Comparison of ENCODE assay signal across 8 mouse cellular contexts in the genomic region with DNA sequence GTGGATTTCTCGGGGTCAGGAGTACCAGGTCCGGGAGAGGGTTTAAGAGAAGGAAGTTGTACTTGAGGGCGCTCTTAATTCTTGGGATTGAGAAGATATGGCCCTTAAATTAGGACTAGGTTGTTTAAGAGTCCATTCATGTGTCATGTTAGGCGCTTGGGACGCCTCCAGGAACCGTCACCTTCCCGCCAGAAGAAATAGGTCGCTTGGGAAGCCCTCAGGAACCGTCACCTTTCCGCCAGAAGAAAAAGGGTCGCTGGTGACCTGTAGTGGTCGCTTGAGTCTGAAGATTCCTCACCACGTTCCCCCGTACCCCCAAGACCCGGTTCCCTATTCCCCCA. TPM values are rescaled to one million over a fixed set of nuclear protein-coding genes. Genes with fewer than 3 reads are reported as not detected.
DNase-seq lines count a peak whose midpoint lies in the region; ATAC-seq and TF ChIP-seq lines count a peak whose summit lies in the region.

No protein-coding gene starts in this region.

- peak overlapping the region; percentile 65 for H3K4me3 ChIP-seq in C2C12 (ENCODE audit: insufficient read depth, poor library complexity, severe bottlenecking)
- peak overlapping the region; percentile 97 for H3K4me3 ChIP-seq in embryonic facial prominence, embryonic 11.5 days (ENCODE audit: low read depth, low read length)
- peak overlapping the region; percentile 58 for H3K4me3 ChIP-seq in hindbrain, embryonic 15.5 days
- H3K4me3 ChIP-seq in lung, postnatal 0 days (ENCODE audit: low read depth, low read length) = peak overlapping the region; percentile 100
- peak overlapping the region; percentile 94 for H3K4me3 ChIP-seq in stomach, postnatal 0 days (ENCODE audit: low read depth, low read length)

- peaks cover 37% of the 10 kb centered on the region for H3K79me3 ChIP-seq in C2C12 (ENCODE audit: low read depth)

- peak overlapping the region; percentile 66 for H3K4me2 ChIP-seq in embryonic facial prominence, embryonic 11.5 days (ENCODE audit: low read depth, low read length)
- H3K4me2 ChIP-seq in hindbrain, embryonic 15.5 days = peak overlapping the region; percentile 86
- peak overlapping the region; percentile 78 for H3K4me2 ChIP-seq in lung, postnatal 0 days (replicated peaks; ENCODE audit: low read depth, low read length)
- peak overlapping the region; percentile 72 for H3K4me2 ChIP-seq in stomach, postnatal 0 days (replicated peaks; ENCODE audit: low read depth)

- no peaks in the 10 kb centered on the region for H3K4me1 ChIP-seq in embryonic facial prominence, embryonic 11.5 days (ENCODE audit: control insufficient read depth, insufficient read depth, low read length)
- H3K4me1 ChIP-seq in hindbrain, embryonic 15.5 days (replicated peaks) = peaks cover 43% of the 10 kb centered on the region
- peaks cover 19% of the 10 kb centered on the region; the same call in 1 of the 2 replicates for H3K4me1 ChIP-seq in lung, postnatal 0 days (ENCODE audit: insufficient read depth, low read depth, low read length)
- no peaks in the 10 kb centered on the region; the same call in 1 of the 2 replicates for H3K4me1 ChIP-seq in stomach, postnatal 0 days (replicated peaks; ENCODE audit: control insufficient read depth, insufficient read depth)

- no peak for TF ChIP-seq EP300 in lung, postnatal 0 days (IDR thresholded peaks at IDR 0.05)
- TF ChIP-seq EP300 in stomach, postnatal 0 days (optimal IDR thresholded peaks at IDR 0.05) = no peak

- H3K79me2 ChIP-seq in C2C12 (ENCODE audit: control insufficient read depth, insufficient read depth) = peaks cover 81% of the 10 kb centered on the region

- ATAC-seq in embryonic facial prominence, embryonic 11.5 days (replicated peaks; ENCODE audit: insufficient number of reproducible peaks, low FRiP score, low TSS enrichment, low read depth) = no peak
- ATAC-seq in hindbrain, embryonic 15.5 days (ENCODE audit: low FRiP score, low read depth) = no peak
- no peak for ATAC-seq in lung, postnatal 0 days
- no peak for ATAC-seq in stomach, postnatal 0 days (ENCODE audit: low FRiP score, low TSS enrichment)

- peak overlapping the region; percentile 81 for H3K9ac ChIP-seq in embryonic facial prominence, embryonic 11.5 days (replicated peaks; ENCODE audit: low read length)
- H3K9ac ChIP-seq in hindbrain, embryonic 15.5 days = peak overlapping the region; percentile 91
- H3K9ac ChIP-seq in lung, postnatal 0 days (replicated peaks; ENCODE audit: low read depth) = peak overlapping the region; percentile 97
- H3K9ac ChIP-seq in stomach, postnatal 0 days (ENCODE audit: low read length) = peak overlapping the region; percentile 74

- WGBS in embryonic facial prominence, embryonic 11.5 days = 0% methylated on average over 15 of the region's 15 CpGs
- WGBS in hindbrain, embryonic 15.5 days = under 1% methylated on average over 15 of the region's 15 CpGs
- WGBS in lung, postnatal 0 days = under 1% methylated on average over 15 of the region's 15 CpGs
- 0% methylated on average over 15 of the region's 15 CpGs for WGBS in stomach, postnatal 0 days

- peak overlapping the region; percentile 89 for H3ac ChIP-seq in C2C12 (ENCODE audit: control insufficient read depth, insufficient read length, low read depth)

- H3K36me3 ChIP-seq in C2C12 (ENCODE audit: control insufficient read depth, insufficient read depth) = peaks cover 5% of the 10 kb centered on the region
- no peaks in the 10 kb centered on the region for H3K36me3 ChIP-seq in embryonic facial prominence, embryonic 11.5 days (replicated peaks; ENCODE audit: control insufficient read depth, insufficient read depth, low read depth, low read length)
- H3K36me3 ChIP-seq in hindbrain, embryonic 15.5 days = 0 out of 2 replicates have a peak, but pooled peaks cover 1% of the 10 kb centered on the region
- H3K36me3 ChIP-seq in lung, postnatal 0 days (ENCODE audit: insufficient read depth, low read length) = no peaks in the 10 kb centered on the region
- H3K36me3 ChIP-seq in stomach, postnatal 0 days (ENCODE audit: control insufficient read depth, insufficient read depth, low read length) = no peaks in the 10 kb centered on the region

- no peaks in the 10 kb centered on the region for H3K9me3 ChIP-seq in embryonic facial prominence, embryonic 11.5 days (replicated peaks; ENCODE audit: control insufficient read depth, low read length)
- H3K9me3 ChIP-seq in hindbrain, embryonic 15.5 days = no peaks in the 10 kb centered on the region
- H3K9me3 ChIP-seq in lung, postnatal 0 days (ENCODE audit: low read length) = no peaks in the 10 kb centered on the region
- no peaks in the 10 kb centered on the region for H3K9me3 ChIP-seq in stomach, postnatal 0 days (ENCODE audit: control insufficient read depth, low read length)

- H3K27me3 ChIP-seq in C2C12 (ENCODE audit: control insufficient read depth, insufficient read depth, insufficient read length) = no peaks in the 10 kb centered on the region
- no peaks in the 10 kb centered on the region for H3K27me3 ChIP-seq in embryonic facial prominence, embryonic 11.5 days (ENCODE audit: control insufficient read depth, insufficient read depth, low read length)
- H3K27me3 ChIP-seq in hindbrain, embryonic 15.5 days = no peaks in the 10 kb centered on the region
- no peaks in the 10 kb centered on the region for H3K27me3 ChIP-seq in lung, postnatal 0 days (replicated peaks; ENCODE audit: insufficient read depth, low read length)
- H3K27me3 ChIP-seq in stomach, postnatal 0 days (ENCODE audit: control insufficient read depth, insufficient read depth, low read length) = no peaks in the 10 kb centered on the region

- peak overlapping the region; percentile 98 for H3K27ac ChIP-seq in embryonic facial prominence, embryonic 11.5 days (replicated peaks; ENCODE audit: low read depth, low read length)
- peak overlapping the region; percentile 99 for H3K27ac ChIP-seq in hindbrain, embryonic 15.5 days (replicated peaks)
- H3K27ac ChIP-seq in lung, postnatal 0 days (ENCODE audit: low read length) = peak overlapping the region; percentile 95
- peak overlapping the region; percentile 93 for H3K27ac ChIP-seq in stomach, postnatal 0 days (replicated peaks)

- TF ChIP-seq CTCF in C2C12 (IDR thresholded peaks at IDR 0.05; ENCODE audit: control insufficient read depth, insufficient read depth, insufficient read length) = no peak
- no peak for TF ChIP-seq CTCF in lung, postnatal 0 days (IDR thresholded peaks at IDR 0.05)
- no peak for TF ChIP-seq CTCF in stomach, postnatal 0 days (IDR thresholded peaks at IDR 0.05; ENCODE audit: low read depth)

- peak; percentile 55 for DNase-seq in cerebellum, adult 11-12 months
- DNase-seq in cerebellum, adult 9-10 months = no peak
- DNase-seq in embryonic facial prominence, embryonic 11.5 days (ENCODE audit: low spot score) = peak; percentile 15
- peak; percentile 44 for DNase-seq in lung, postnatal 0 days (ENCODE audit: low spot score)
- peak; percentile 23 for DNase-seq in stomach, postnatal 0 days (ENCODE audit: low spot score)
- no peak for DNase-seq in spleen, postnatal 10 days (ENCODE audit: low spot score in 2 of 2)

TF ChIP-seq in C2C12, 6 proteins besides CTCF, POLR2A, EP300 and RAD21:
- TF ChIP-seq CEBPB (IDR thresholded peaks at IDR 0.05; ENCODE audit: low read depth) = no peak

RNA-seq across cellular contexts. Expression of a gene that starts 0.5 kb away (rescaled TPM):
- polyA plus RNA-seq in C2C12 (2012; fragmentation: generic; extraction: Trizol) = 51.1 TPM
- 120 and 130 TPM in 2 replicates for polyA plus RNA-seq in embryonic facial prominence, embryonic 11.5 days (2014; fragmentation: Nextera tagmentation; extraction: Ambion mirVana)
- polyA plus RNA-seq in hindbrain, embryonic 15.5 days (2015; fragmentation: Nextera tagmentation; extraction: Ambion mirVana) = 67.3 and 71.5 TPM in 2 replicates
- polyA plus RNA-seq in lung, postnatal 0 days (2015; fragmentation: Nextera tagmentation; extraction: Ambion mirVana) = 93.1 and 97.5 TPM in 2 replicates
- 64.0 and 66.7 TPM in 2 replicates for polyA plus RNA-seq in stomach, postnatal 0 days (2015; fragmentation: Nextera tagmentation; extraction: Ambion mirVana)

RNA-seq across cellular contexts. Expression of a gene that starts 1.5 kb away (rescaled TPM):
- 29.1 TPM for polyA plus RNA-seq in C2C12 (2012; fragmentation: generic; extraction: Trizol)
- 253 and 305 TPM in 2 replicates for polyA plus RNA-seq in embryonic facial prominence, embryonic 11.5 days (2014; fragmentation: Nextera tagmentation; extraction: Ambion mirVana)
- 146 and 156 TPM in 2 replicates for polyA plus RNA-seq in hindbrain, embryonic 15.5 days (2015; fragmentation: Nextera tagmentation; extraction: Ambion mirVana)
- polyA plus RNA-seq in lung, postnatal 0 days (2015; fragmentation: Nextera tagmentation; extraction: Ambion mirVana) = 106 and 111 TPM in 2 replicates
- 114 TPM in 2 replicates for polyA plus RNA-seq in stomach, postnatal 0 days (2015; fragmentation: Nextera tagmentation; extraction: Ambion mirVana)

RNA-seq across cellular contexts. Expression of a gene that starts 12.6 kb away (rescaled TPM):
- polyA plus RNA-seq in C2C12 (2012; fragmentation: generic; extraction: Trizol) = 62.8 TPM
- 55.5 and 58.1 TPM in 2 replicates for polyA plus RNA-seq in embryonic facial prominence, embryonic 11.5 days (2014; fragmentation: Nextera tagmentation; extraction: Ambion mirVana)
- polyA plus RNA-seq in hindbrain, embryonic 15.5 days (2015; fragmentation: Nextera tagmentation; extraction: Ambion mirVana) = 24.7 and 24.9 TPM in 2 replicates
- 26.6 and 27.8 TPM in 2 replicates for polyA plus RNA-seq in lung, postnatal 0 days (2015; fragmentation: Nextera tagmentation; extraction: Ambion mirVana)
- 30.9 TPM in 2 replicates for polyA plus RNA-seq in stomach, postnatal 0 days (2015; fragmentation: Nextera tagmentation; extraction: Ambion mirVana)

RNA-seq across cellular contexts. Expression of a gene that starts 13.5 kb away (rescaled TPM):
- polyA plus RNA-seq in C2C12 (2012; fragmentation: generic; extraction: Trizol) = 0.22 TPM
- polyA plus RNA-seq in embryonic facial prominence, embryonic 11.5 days (2014; fragmentation: Nextera tagmentation; extraction: Ambion mirVana) = 0.69 and 0.99 TPM in 2 replicates
- polyA plus RNA-seq in hindbrain, embryonic 15.5 days (2015; fragmentation: Nextera tagmentation; extraction: Ambion mirVana) = 0.97 and 1.1 TPM in 2 replicates
- 1.7 and 1.9 TPM in 2 replicates for polyA plus RNA-seq in lung, postnatal 0 days (2015; fragmentation: Nextera tagmentation; extraction: Ambion mirVana)
- polyA plus RNA-seq in stomach, postnatal 0 days (2015; fragmentation: Nextera tagmentation; extraction: Ambion mirVana) = 0.38 and 0.99 TPM in 2 replicates

RNA-seq across cellular contexts. Expression of a gene that starts 43.9 kb away (rescaled TPM):
- 4.1 TPM for polyA plus RNA-seq in C2C12 (2012; fragmentation: generic; extraction: Trizol)
- polyA plus RNA-seq in embryonic facial prominence, embryonic 11.5 days (2014; fragmentation: Nextera tagmentation; extraction: Ambion mirVana) = 24.9 and 28.0 TPM in 2 replicates
- polyA plus RNA-seq in hindbrain, embryonic 15.5 days (2015; fragmentation: Nextera tagmentation; extraction: Ambion mirVana) = 176 and 193 TPM in 2 replicates
- 3.0 and 3.2 TPM in 2 replicates for polyA plus RNA-seq in lung, postnatal 0 days (2015; fragmentation: Nextera tagmentation; extraction: Ambion mirVana)
- polyA plus RNA-seq in stomach, postnatal 0 days (2015; fragmentation: Nextera tagmentation; extraction: Ambion mirVana) = 11.6 and 11.9 TPM in 2 replicates

Comparison
In these comparisons a context has a peak if more than half of its experiments do, and no peak if none do; other contexts are left out.
1. DNase-seq: peak in cerebellum, adult 11-12 months (single experiment), embryonic facial prominence, embryonic 11.5 days (single experiment), lung, postnatal 0 days (single experiment) and stomach, postnatal 0 days (single experiment); none in cerebellum, adult 9-10 months (single experiment) and spleen, postnatal 10 days (0 of 2).
2. Peak in every context shown above with its lines, with median percentiles within 50 percentile points of each other: H3K4me3 ChIP-seq, H3K27ac ChIP-seq, H3K4me2 ChIP-seq and H3K9ac ChIP-seq.